Mouse (Mus musculus) lung, postnatal 25 days (tissue): ENCODE measurements around the gene Enoph1.

Source experiments
- DNase-seq: peaks from one replicate; pipeline ENCODE4 v3.0.0; 2022; ENCODE audit warnings: low spot score

The Enoph1 gene

GRCm38 (mm10) chr5:100040281-100040784 lies 548 bp downstream of the Enoph1 start:
- DNase-seq: no peak

GRCm38 (mm10) chr5:100041272-100041671 lies 1.5 kb downstream of the Enoph1 start:
- DNase-seq: no peak

GRCm38 (mm10) chr5:100042467-100042866 lies 2.7 kb downstream of the Enoph1 start:
- DNase-seq: peak; percentile 38

- peak; percentile 75 for DNase-seq
Observed at GRCm38 (mm10) chr5:100043361-100043760, 3.6 kb downstream of the Enoph1 start.

- DNase-seq: no peak
Observed at GRCm38 (mm10) chr5:100044030-100044429, 4.2 kb downstream of the Enoph1 start.

- no peak for DNase-seq
Observed at GRCm38 (mm10) chr5:100044621-100045020, 4.8 kb downstream of the Enoph1 start.

- no peak for DNase-seq
Observed at GRCm38 (mm10) chr5:100046096-100046495, 6.3 kb downstream of the Enoph1 start.

GRCm38 (mm10) chr5:100047143-100047640 lies 7.4 kb downstream of the Enoph1 start:
- DNase-seq: no peak

- peak; percentile 31 for DNase-seq
Observed at GRCm38 (mm10) chr5:100047871-100048270, 8.1 kb downstream of the Enoph1 start.

- DNase-seq: no peak
Observed at GRCm38 (mm10) chr5:100049904-100050303, 10.1 kb downstream of the Enoph1 start.

GRCm38 (mm10) chr5:100052728-100053127 lies 12.9 kb downstream of the Enoph1 start:
- DNase-seq: no peak

GRCm38 (mm10) chr5:100054807-100055547 lies 15.2 kb downstream of the Enoph1 start:
- no peak for DNase-seq

- no peak for DNase-seq
Observed at GRCm38 (mm10) chr5:100055866-100056369, 16.1 kb downstream of the Enoph1 start.

GRCm38 (mm10) chr5:100057461-100058209 lies 17.9 kb downstream of the Enoph1 start:
- no peak for DNase-seq

GRCm38 (mm10) chr5:100058729-100059128 lies 18.9 kb downstream of the Enoph1 start:
- DNase-seq: no peak

GRCm38 (mm10) chr5:100059326-100059725 lies 19.5 kb downstream of the Enoph1 start:
- no peak for DNase-seq

- DNase-seq: no peak
Observed at GRCm38 (mm10) chr5:100060876-100061275, 21.1 kb downstream of the Enoph1 start.

- DNase-seq: no peak
Observed at GRCm38 (mm10) chr5:100067579-100067978, 27.8 kb downstream of the Enoph1 start.

- no peak for DNase-seq
Observed at GRCm38 (mm10) chr5:100069526-100069925, 29.7 kb downstream of the Enoph1 start.

GRCm38 (mm10) chr5:100070255-100070654 lies 30.5 kb downstream of the Enoph1 start:
- peak; percentile 77 for DNase-seq

- no peak for DNase-seq
Observed at GRCm38 (mm10) chr5:100071541-100071940, 31.8 kb downstream of the Enoph1 start.

GRCm38 (mm10) chr5:100072557-100072956 lies 32.8 kb downstream of the Enoph1 start:
- DNase-seq: no peak

- DNase-seq: no peak
Observed at GRCm38 (mm10) chr5:100074571-100074970, 34.8 kb downstream of the Enoph1 start.
